Mouse (Mus musculus): ENCODE results near the gene 2300003K06Rik.
"Not testable (repeated sequence)": the region's sequence is repeated elsewhere in the genome, so short reads cannot be mapped to it uniquely, and the experiment has no call there.

2300003K06Rik gene

DNA sequence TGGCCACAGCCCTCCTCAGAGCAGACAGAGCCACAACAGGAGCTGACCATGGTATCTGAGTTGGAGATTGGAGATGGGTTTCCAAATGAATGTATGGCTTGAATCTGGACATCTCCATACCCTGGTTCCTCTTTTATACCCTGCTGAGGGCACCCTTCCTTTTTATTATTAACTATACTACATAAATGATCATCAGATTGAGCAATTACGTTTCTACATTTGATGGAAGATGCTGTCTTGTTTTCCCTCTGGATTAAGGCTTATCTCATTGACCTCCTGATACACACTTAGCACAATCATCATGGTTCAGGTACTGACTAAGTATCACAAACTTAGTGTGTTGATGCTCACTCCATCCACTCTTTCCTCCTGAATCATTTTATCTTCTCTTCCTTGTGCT, at the start of gene 2300003K06Rik:
2300003K06Rik (minus strand) TSS at position 101 of the 400 bp plus-strand sequence.
- no peak for DNase-seq (ENCODE audit: extremely low spot score)

DNA sequence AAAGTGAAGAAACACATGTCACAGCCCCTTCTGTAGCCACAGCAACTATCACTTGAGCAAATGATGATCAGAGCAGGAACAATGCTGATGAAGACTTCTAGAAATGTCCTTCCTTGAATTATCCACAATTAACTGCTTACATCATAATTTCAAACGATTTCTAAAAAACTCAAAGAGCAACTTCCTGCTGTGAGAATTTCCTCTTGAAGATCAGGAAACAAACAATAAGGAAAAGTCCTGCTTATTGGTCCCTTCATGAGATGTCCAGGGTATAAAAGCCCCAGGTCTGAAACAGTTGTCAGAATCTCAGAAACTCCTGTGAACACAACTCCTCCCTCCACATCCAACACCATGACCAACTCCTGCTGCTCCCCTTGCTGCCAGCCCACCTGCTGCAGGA, 41.0 kb upstream of the 2300003K06Rik start, which contains the start of gene Gm11567:
Gm11567 (plus strand) TSS at position 301 of the 400 bp plus-strand sequence.
- DNase-seq (ENCODE audit: extremely low spot score): not testable (repeated sequence)

- DNase-seq (ENCODE audit: extremely low spot score): not testable (repeated sequence)
Observed at GRCm38 (mm10) chr11:99873089-99873488, 35.2 kb upstream of the 2300003K06Rik start, which contains the start of gene Krtap9-1. Gene Krtap9-1 (plus strand): TSS chr11:99873389.

DNA sequence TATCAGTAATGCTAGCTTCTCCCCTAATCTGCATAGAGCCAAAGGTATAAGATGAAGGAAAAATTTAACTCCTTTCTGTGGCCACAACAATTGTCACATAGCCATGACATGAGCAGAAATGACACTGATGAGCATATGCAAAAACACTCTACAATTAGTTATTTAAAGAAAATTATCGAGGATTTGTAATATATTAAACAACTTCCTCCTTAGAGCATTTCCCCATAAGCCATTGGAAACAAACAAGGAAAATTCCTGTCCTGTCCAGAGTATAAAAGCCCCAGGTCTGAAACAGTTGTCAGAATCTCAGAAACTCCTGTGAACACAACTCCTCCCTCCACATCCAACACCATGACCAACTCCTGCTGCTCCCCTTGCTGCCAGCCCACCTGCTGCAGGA, 26.3 kb upstream of the 2300003K06Rik start, which contains the start of gene Gm11559:
Gm11559 (plus strand) TSS at position 301 of the 400 bp plus-strand sequence.
- DNase-seq (ENCODE audit: extremely low spot score): not testable (repeated sequence)

DNA sequence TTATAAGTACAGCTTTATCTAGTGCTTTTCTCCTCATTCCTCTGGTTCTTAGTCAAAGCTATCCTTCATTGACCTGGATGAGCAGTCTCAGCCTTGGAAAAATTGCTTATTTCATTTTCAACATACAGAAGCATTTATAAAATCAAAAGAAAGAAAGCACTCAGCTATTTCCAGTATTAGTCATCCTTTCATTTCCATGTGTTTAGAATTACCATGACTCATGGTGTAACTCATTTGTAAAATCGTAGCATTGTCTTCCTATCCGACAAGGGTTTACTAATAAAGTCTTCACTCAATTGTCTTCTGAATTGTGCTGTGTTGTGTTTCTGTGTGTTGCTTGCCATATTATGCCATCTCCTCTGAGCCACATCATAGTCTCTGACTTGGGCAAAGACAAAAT, 20.9 kb upstream of the 2300003K06Rik start:
- no peak for DNase-seq (ENCODE audit: extremely low spot score)

GRCm38 (mm10) chr11:99857617-99858016, 19.8 kb upstream of the 2300003K06Rik start, which contains the start of gene Gm11568:
Gene Gm11568 (plus strand): TSS chr11:99857917.
- no peak for DNase-seq (ENCODE audit: extremely low spot score)

DNA sequence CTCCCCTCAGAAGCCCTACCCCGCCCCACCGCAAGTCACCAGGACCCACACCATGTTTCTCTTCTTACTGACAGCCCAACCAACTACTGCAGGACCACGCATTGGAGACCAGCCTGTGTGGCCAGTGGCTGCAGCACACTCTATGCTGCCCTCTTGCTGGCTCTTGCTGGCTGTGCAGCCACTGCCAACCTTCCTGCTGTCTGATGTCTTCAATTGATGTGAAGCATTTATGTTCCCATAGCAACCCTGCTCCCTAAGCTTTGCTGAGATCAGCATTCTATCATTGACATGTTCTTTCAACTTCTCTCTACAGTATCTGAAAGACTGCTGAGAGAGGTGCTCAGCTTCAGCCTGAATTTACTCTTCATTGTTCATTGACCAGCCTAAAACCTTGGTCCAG, 16.3 kb upstream of the 2300003K06Rik start:
- DNase-seq (ENCODE audit: extremely low spot score): peak; percentile 22

GRCm38 (mm10) chr11:99851508-99851907, 13.6 kb upstream of the 2300003K06Rik start, which contains the start of gene Krtap4-16:
Gene Krtap4-16 (minus strand): TSS chr11:99851608.
- DNase-seq (ENCODE audit: extremely low spot score): no peak

DNA sequence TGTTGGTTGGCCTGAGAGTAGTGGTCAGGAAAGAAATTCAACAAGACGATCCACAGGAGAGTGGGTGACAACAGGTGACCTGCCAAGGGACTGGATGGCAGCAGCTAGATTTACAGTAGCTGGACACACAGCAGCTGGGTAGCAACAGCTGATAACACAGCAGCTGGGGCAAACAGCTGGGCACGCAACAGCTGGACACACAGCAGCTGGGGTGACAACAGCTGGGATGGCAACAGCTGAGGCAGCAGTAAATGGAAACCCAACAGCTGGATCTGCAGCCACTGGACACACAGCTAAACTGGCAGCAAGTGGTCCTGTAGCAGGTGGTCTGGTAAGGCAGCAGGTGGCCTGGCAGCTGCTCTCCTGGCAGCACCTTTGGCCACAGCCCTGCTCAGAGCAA, 8.9 kb upstream of the 2300003K06Rik start:
- DNase-seq (ENCODE audit: extremely low spot score): no peak

DNA sequence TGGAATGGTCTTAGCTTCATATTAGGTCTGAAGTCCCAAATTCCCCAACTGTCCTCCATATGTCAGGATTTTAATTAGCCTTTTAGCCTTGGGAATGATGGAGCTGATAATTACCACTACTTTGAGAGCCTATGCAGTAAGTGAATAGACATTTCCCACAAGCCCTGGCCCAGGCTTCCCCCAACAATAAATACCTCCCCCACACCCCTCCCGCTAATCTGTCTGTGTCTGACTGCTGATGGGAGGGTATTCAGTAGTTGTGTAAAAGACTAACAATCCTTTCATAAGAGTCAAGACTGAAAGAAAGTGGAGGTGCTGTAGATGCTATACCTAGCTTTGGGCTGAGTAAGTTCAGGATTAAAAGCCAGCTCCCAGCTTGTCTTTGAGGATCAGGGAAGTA, 4.3 kb upstream of the 2300003K06Rik start:
- no peak for DNase-seq (ENCODE audit: extremely low spot score)

DNA sequence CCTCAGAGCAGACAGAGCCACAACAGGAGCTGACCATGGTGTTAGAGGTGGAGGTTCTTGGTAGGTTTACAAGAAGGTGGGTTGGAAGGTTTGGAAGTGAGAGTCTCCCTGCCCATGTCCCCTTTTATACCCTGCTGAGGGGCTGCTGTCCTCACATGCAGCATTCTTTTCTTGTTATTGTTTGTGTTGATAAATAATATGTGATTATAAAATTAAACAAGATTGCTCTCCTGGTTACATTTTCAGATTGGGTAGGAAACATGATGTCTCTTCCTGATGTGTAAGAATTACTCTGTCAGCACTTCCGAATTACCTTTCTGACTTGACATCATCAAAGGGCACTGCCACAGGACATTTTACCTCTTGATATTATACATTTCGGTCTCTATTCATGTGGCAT, 22.3 kb downstream of the 2300003K06Rik start, which contains the start of gene Gm11564:
Gm11564 (minus strand) TSS at position 101 of the 400 bp plus-strand sequence.
- not testable (repeated sequence) for DNase-seq (ENCODE audit: extremely low spot score)

DNA sequence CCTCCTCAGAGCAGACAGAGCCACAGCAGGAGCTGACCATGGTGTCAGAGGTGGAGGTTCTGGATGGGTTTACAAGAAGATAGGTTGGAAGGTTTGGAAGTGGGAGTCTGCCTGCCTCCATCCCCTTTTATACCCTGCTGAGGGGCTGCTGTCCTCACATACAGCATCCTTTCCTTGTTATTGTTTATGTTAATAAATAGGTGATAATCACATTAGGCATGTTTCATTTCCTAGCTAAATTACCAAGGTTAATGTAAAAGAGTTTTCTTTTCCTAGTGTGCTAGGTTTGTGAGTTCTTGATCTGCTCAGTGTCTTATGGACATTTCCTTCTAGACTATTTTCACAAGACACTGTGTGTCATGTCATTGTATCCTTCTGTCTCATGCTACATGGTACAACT, 28.1 kb downstream of the 2300003K06Rik start, which contains the start of gene Krtap4-13:
Krtap4-13 (minus strand) TSS at position 101 of the 400 bp plus-strand sequence.
- not testable (repeated sequence) for DNase-seq (ENCODE audit: extremely low spot score)

DNA sequence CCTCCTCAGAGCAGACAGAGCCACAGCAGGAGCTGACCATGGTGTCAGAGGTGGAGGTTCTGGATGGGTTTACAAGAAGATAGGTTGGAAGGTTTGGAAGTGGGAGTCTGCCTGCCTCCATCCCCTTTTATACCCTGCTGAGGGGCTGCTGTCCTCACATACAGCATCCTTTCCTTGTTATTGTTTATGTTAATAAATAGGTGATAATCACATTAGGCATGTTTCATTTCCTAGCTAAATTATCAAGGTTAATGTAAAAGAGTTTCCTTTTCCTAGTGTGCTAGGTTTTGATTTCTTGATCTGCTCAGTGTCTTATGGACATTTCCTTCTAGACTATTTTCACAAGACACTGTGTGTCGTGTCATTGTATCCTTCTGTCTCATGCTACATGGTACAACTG, 33.5 kb downstream of the 2300003K06Rik start, which contains the start of gene Gm11554:
Gm11554 (minus strand) TSS at position 101 of the 400 bp plus-strand sequence.
- DNase-seq (ENCODE audit: extremely low spot score): not testable (repeated sequence)

DNA sequence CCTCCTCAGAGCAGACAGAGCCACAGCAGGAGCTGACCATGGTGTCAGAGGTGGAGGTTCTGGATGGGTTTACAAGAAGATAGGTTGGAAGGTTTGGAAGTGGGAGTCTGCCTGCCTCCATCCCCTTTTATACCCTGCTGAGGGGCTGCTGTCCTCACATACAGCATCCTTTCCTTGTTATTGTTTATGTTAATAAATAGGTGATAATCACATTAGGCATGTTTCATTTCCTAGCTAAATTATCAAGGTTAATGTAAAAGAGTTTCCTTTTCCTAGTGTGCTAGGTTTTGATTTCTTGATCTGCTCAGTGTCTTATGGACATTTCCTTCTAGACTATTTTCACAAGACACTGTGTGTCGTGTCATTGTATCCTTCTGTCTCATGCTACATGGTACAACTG, 39.0 kb downstream of the 2300003K06Rik start, which contains the start of gene Gm11569:
Gm11569 (minus strand) TSS at position 101 of the 400 bp plus-strand sequence.
- not testable (repeated sequence) for DNase-seq (ENCODE audit: extremely low spot score)

DNA sequence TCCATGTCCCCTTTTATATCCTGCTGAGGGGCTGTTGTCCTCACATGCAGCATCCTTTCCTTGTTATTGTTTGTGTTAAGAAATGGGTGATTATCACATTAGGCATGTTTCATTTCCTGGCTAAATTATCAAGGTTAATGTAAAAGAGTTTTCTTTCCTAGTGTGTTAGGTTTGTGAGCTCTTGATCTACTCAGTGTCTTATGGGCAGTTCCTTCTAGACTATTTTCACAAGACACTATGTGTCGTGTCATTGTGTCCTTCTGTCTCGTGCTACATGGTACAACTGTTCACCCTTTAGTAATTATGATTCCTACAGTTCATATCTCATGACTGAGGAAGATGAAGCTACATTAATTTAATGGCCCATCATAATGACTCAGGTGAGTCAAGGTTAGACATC, 44.5 kb downstream of the 2300003K06Rik start, which contains the start of gene Gm11596:
Gm11596 (minus strand) TSS at position 101 of the 400 bp plus-strand sequence.
- no peak for DNase-seq (ENCODE audit: extremely low spot score)
